Mouse (Mus musculus) ES-Bruce4 (cell line): ENCODE results near the gene Pus1. TPM values are rescaled to one million over a fixed set of nuclear protein-coding genes. Genes with fewer than 3 reads are reported as not detected.
A peak's percentile ranks its signal among the peaks of the same experiment; 100 is the strongest.

ENCODE experiments used
- H3K27ac ChIP-seq: 2 replicates; pipeline ENCODE4 v1.5.1; 2012; ENCODE audit warnings: low read length, inconsistent platforms; ENCODE audit not compliant: insufficient read depth
- H3K27me3 ChIP-seq: 2 replicates; pipeline ENCODE4 v1.6.1; 2012; ENCODE audit warnings: mild to moderate bottlenecking, low read length, inconsistent platforms; ENCODE audit not compliant: control insufficient read depth, poor library complexity, insufficient read depth, severe bottlenecking
- H3K36me3 ChIP-seq: 2 replicates; pipeline ENCODE4 v1.6.1; 2012; ENCODE audit warnings: inconsistent platforms, mild to moderate bottlenecking, low read length, moderate library complexity; ENCODE audit not compliant: control insufficient read depth, poor library complexity, insufficient read depth, severe bottlenecking
- H3K4me1 ChIP-seq: one replicate; pipeline ENCODE4 v1.8.1; 2011; ENCODE audit warnings: low read length; ENCODE audit not compliant: control insufficient read depth, insufficient read depth
- H3K4me3 ChIP-seq: 2 replicates; pipeline ENCODE4 v1.5.1; 2011; ENCODE audit warnings: low read depth, mild to moderate bottlenecking, low read length
- H3K9ac ChIP-seq: 2 replicates; pipeline ENCODE4 v1.6.1; 2012; ENCODE audit warnings: low read depth, mild to moderate bottlenecking, inconsistent platforms; ENCODE audit not compliant: poor library complexity, severe bottlenecking
- H3K9me3 ChIP-seq: replicated peaks from 2 replicates; pipeline ENCODE4 v1.6.1; 2012; ENCODE audit warnings: mild to moderate bottlenecking, low read length, inconsistent platforms; ENCODE audit not compliant: control insufficient read depth, poor library complexity, insufficient read depth, severe bottlenecking
- CTCF ChIP-seq: IDR thresholded peaks from one replicate; pipeline ENCODE4 v1.8.1; 2011; ENCODE audit warnings: low read depth, low read length
- EP300 ChIP-seq: IDR thresholded peaks from 2 replicates; pipeline ENCODE4 v1.6.1; 2011; ENCODE audit warnings: low read depth, low read length; ENCODE audit not compliant: insufficient read depth
- POLR2A ChIP-seq: IDR thresholded peaks from one replicate; pipeline ENCODE4 v1.8.1; 2011; ENCODE audit warnings: low read length; ENCODE audit not compliant: insufficient read depth
- polyA plus RNA-seq: library from polyadenylated mRNA; stranded (reverse); fragments of >200 nt; gene quantifications from 2 replicates; pipeline ENCODE4 v1.2.4, GENCODE M21; 2011; ENCODE audit warnings: low read depth; ENCODE audit not compliant: missing spikeins, insufficient read depth, insufficient read length

Gene Pus1
- polyA plus RNA-seq: 30.9 and 32.4 TPM in 2 replicates

DNA sequence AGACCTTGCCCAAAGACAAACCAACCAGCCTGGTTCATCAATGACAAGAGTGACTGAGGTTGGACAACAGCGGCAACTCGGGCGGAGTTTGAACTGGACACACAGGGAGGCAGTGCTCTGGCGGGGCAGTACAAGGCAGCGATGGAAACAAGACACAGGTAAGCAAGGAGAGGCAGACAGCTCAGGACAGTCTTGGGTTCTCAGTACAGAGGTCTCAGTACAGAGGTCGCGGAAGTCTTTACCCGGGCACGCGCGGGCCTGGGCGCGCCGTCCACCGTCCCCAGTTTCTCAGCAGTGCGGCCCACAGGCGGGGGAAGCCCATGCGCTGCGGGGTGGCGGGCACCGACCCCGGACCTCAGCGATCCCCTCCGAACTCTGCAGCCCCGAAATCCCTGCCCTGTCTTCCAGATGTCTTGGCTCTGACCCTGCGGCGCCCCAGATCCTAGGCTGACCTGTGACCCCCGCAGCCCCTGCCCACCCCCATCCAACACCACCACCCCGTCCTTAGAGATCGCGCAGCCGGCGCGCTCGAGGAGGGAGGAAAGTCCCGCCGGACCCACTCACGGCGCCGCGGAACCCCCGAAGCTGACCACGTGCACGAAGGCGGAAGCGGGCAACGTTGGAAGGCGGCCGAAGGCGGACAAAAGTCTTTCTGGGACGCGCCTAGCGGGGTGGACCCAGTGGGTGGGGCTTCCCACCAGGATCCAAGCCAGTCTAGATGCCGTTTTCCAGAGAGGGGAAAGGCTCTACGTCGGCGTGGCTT lies at the start of gene Pus1:
Gene Pus1, minus strand, starts transcription at position 662 of the 763 bp plus-strand sequence.
- H3K9me3 ChIP-seq: no peaks in the 10 kb centered on the region
- H3K27ac ChIP-seq: no peak within 1 kb of the TSS
- no peaks in the 10 kb centered on the region for H3K27me3 ChIP-seq
- peaks cover 5% of the 10 kb centered on the region; the same call in 1 of the 2 replicates for H3K36me3 ChIP-seq
- peak within 1 kb of the TSS; percentile 84 for H3K9ac ChIP-seq
- no peak for TF ChIP-seq EP300
- no peak for TF ChIP-seq CTCF
- TF ChIP-seq POLR2A: no peak
- peaks cover 3% of the 10 kb centered on the region for H3K4me1 ChIP-seq
- H3K4me3 ChIP-seq: peak within 1 kb of the TSS; percentile 78

DNA sequence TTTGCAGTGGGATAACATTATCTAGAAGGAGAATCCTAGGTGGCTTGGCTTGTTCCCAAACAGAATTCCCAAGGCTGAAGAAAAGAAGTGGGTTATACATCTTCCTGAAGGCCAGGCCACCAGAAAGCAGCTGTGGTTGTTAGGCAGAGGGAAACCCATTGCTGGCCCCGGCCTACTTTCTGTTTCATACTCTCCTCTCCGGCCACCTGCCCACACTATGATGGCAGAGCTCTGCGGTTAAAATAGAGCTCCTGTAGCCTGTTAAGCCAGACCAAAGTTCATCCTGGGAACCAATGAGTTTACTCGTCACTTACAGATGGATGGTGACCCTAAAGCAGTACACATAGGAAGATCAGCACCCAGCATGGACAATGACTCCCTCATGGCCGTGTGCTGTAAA lies 47.1 kb upstream of the Pus1 start:
- no peaks in the 10 kb centered on the region for H3K36me3 ChIP-seq
- TF ChIP-seq POLR2A (no peak), EP300 (no peak), CTCF (no peak)
- no peaks in the 10 kb centered on the region for H3K9me3 ChIP-seq
- H3K27ac ChIP-seq: no peak overlapping the region
- H3K27me3 ChIP-seq: no peaks in the 10 kb centered on the region
- no peak overlapping the region for H3K9ac ChIP-seq
- H3K4me1 ChIP-seq: no peaks in the 10 kb centered on the region
- H3K4me3 ChIP-seq: no peak overlapping the region

DNA sequence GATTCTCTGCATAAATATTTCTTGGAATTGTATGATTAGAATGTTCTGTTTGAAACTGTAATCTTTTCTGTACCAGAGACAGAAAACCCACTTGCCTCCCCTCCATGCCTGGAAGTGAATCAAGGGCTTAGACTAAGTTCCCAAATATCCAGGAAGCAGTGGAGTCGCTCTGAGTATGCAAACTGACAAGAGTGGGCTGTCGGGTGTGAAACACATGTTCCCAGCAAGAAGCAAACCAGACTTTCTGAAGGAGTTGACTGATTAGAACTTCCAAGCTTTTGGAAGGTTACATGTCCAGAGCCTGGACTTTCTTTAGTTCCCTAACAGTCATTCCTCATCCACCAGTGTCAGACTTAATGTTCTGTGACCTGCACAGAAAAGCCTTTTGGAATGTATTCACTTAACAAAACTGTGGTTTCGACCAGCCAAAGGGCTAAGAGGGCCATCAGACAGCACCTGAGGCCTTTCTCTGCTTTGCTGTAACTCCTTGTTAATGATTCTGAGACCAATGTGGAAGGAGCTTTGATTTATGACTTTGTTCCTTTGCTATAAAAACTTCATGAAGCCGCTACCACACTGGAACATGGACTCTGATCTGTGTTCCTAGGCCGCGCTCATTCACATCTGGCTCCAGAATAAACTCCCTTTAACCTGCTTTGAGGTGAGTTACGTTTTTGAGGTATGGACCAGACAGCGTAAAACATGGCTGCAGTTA lies 46.5 kb upstream of the Pus1 start:
- Histone ChIP-seq H3K4me1 (no peaks in the 10 kb centered on the region), H3K9ac (no peak overlapping the region), H3K27ac (no peak overlapping the region), H3K27me3 (no peaks in the 10 kb centered on the region), H3K4me3 (no peak overlapping the region), H3K9me3 (no peaks in the 10 kb centered on the region), H3K36me3 (no peaks in the 10 kb centered on the region)
- TF ChIP-seq POLR2A: no peak
- no peak for TF ChIP-seq EP300

DNA sequence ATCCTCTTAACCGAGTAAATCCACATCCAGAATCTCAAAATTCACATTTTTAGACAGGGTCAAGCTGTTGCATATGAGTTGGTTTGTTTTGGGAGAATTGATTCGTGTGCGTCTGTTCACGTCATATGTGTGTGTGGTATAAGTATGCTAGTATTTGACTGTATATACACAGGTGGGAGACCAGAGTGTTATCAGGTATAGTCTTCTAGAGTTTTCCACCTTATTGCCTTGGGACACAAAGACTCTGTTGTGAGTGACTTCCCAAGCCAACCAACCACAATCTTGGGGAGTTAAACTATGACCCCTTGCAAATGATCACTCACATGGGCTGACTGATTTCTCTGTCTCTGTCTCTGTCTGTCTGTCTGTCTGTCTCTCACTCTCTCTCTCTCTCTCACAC lies 44.0 kb upstream of the Pus1 start:
- no peaks in the 10 kb centered on the region for H3K36me3 ChIP-seq
- H3K27me3 ChIP-seq: no peaks in the 10 kb centered on the region
- no peak overlapping the region for H3K27ac ChIP-seq
- no peak overlapping the region for H3K4me3 ChIP-seq
- no peaks in the 10 kb centered on the region for H3K9me3 ChIP-seq
- TF ChIP-seq CTCF (no peak), EP300 (no peak), POLR2A (no peak)
- H3K4me1 ChIP-seq: no peaks in the 10 kb centered on the region
- no peak overlapping the region for H3K9ac ChIP-seq

DNA sequence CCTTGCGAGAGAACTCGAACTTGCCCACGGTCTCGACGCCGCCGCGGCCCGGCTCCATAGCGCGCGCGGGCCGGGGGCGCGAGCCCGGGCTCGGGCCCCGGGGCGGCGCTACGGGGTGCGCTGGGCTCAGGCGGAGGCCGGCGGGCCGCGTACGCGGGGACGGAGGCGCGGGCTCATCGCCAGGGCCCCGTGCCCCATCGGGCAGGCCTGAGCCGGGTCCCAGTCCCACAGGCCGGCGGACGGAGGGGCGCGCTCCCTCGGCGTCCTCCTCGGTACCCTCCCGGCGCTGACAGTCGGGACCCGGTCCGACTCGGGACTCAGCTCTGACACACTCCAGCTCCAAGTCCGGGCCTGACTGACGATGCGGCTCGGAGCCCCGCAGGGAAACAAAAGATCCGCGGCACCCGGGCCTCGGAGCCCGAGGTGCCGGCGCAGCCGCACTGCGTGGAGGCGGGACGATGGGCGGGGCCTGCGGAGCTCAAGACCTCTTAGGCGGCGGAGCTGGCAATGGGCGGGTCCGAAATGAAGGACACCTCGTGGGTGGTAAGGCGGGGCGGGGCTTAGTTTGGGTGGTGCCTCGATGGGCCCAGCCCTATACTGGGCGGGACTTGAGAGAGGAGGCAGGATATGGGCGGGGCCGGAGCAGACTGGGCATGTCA lies 29.3 kb upstream of the Pus1 start, which contains the start of gene Ulk1:
Gene Ulk1, minus strand, starts transcription at position 431 of the 659 bp plus-strand sequence.
- H3K27ac ChIP-seq: peak within 1 kb of the TSS; percentile 72

More for the DNA sequence above, 29.3 kb upstream of the Pus1 start, which contains the start of gene Ulk1:
- Histone ChIP-seq H3K36me3 (peaks cover 6% of the 10 kb centered on the region; the same call in 1 of the 2 replicates), H3K4me3 (peak within 1 kb of the TSS; percentile 88), H3K9me3 (no peaks in the 10 kb centered on the region), H3K4me1 (peaks cover 2% of the 10 kb centered on the region), H3K9ac (peak within 1 kb of the TSS; percentile 97), H3K27me3 (no peaks in the 10 kb centered on the region)
- TF ChIP-seq CTCF (no peak), POLR2A (peak; percentile 75)
